Mouse (Mus musculus): ENCODE results near the gene Igdcc4.

- TF ChIP-seq MYOD1 (IDR thresholded peaks at IDR 0.05; ENCODE audit: control insufficient read depth in 1 of 3, insufficient read length in 2 of 3, low read depth in 2 of 3) (peak; percentile 68 to 93 (median 90)), POLR2A (IDR thresholded peaks at IDR 0.05; ENCODE audit: insufficient read length, low read depth) (no peak), E2F4 (IDR thresholded peaks at IDR 0.05; ENCODE audit: insufficient read depth) (no peak), CEBPB (IDR thresholded peaks at IDR 0.05; ENCODE audit: insufficient read depth, poor library complexity, severe bottlenecking) (no peak), MAX (IDR thresholded peaks at IDR 0.05; ENCODE audit: low read depth) (no peak), USF1 (IDR thresholded peaks at IDR 0.05; ENCODE audit: low read depth) (no peak), SRF (IDR thresholded peaks at IDR 0.05; ENCODE audit: control insufficient read depth, insufficient read length, low read depth) (no peak), MYOG (IDR thresholded peaks at IDR 0.05; ENCODE audit: control insufficient read depth in 1 of 3, insufficient read depth in 1 of 3, insufficient read length in 2 of 3, low read depth in 2 of 3) (peak; percentile 81 to 93 (median 84)), TCF3 (IDR thresholded peaks at IDR 0.05; ENCODE audit: insufficient read length, low read depth) (no peak), POLR2AphosphoS2 (IDR thresholded peaks at IDR 0.05; ENCODE audit: insufficient read length, low read depth) (no peak), REST (IDR thresholded peaks at IDR 0.05; ENCODE audit: insufficient read depth, insufficient read length) (no peak)
These were observed 7.0 kb upstream of the Igdcc4 start for GRCm38 (mm10) chr9:65094237-65094636.
